ENCODE assay signal across 14 mouse cellular contexts in the genomic region with DNA sequence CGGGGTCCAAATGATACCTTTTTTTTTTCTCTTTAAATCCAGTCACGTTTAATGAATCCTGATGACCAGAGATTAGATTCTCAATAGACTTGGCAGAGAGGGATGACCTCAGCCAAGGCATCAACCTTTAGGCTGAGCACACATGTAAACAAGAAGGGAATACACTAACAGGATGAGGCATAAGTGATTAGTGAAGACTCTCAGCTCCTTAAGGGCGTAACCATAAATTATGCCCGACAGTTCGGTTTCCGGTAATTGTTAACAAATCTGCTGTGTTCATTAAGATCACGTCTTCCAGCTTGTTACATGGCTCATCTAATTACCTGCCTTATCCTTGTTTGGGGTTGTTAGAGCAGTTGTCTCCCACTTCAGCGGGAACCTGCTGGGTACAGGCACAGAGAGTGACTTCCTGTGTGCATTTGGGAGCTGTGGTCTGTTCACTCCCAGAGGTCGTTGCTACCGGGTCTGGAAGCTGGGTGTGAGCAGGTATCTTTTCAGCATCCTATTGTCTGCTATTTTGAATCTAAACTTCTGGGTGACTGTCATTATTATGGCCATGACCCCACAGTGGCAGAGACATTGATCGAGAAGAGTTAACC.
A peak's percentile ranks its signal among the peaks of the same experiment; 100 is the strongest.
DNase-seq lines count a peak whose midpoint lies in the region; ATAC-seq lines count a peak whose summit lies in the region.
"Had no signal": no experiment of that assay in that cellular context is flagged by ENCODE, and none has a peak within 500 bp of the region (broad histone marks: within the 10 kb centered on the region; RNA-seq: fewer than 3 reads in every experiment).

No protein-coding gene starts in this region.

- 64% methylated on average over 11 of the region's 11 CpGs for WGBS in heart, embryonic 12.5 days
- WGBS in heart, embryonic 13.5 days, result 56% methylated on average over 11 of the region's 11 CpGs
- 31% methylated on average over 11 of the region's 11 CpGs for WGBS in kidney, embryonic 16.5 days

- H3K9me3 ChIP-seq in heart, embryonic 12.5 days (replicated peaks), result no peaks in the 10 kb centered on the region
- H3K9me3 ChIP-seq in heart, embryonic 13.5 days, result no peaks in the 10 kb centered on the region
- H3K9me3 ChIP-seq in kidney, embryonic 16.5 days (ENCODE audit: low read length), result no peaks in the 10 kb centered on the region
- H3K9me3 ChIP-seq: forebrain, embryonic 12.5 days had no signal

- H3K27me3 ChIP-seq in heart, embryonic 12.5 days (replicated peaks), result no peaks in the 10 kb centered on the region
- H3K27me3 ChIP-seq in heart, embryonic 13.5 days (replicated peaks), result no peaks in the 10 kb centered on the region
- H3K27me3 ChIP-seq in kidney, embryonic 16.5 days (ENCODE audit: insufficient read depth, low read length), result no peaks in the 10 kb centered on the region
- H3K27me3 ChIP-seq: forebrain, embryonic 12.5 days had no signal

- no peak overlapping the region for H3K9ac ChIP-seq in heart, embryonic 12.5 days
- no peak overlapping the region for H3K9ac ChIP-seq in heart, embryonic 13.5 days
- 0 out of 2 replicates have a peak overlapping the region, but pooled peaks have one; percentile 6 for H3K9ac ChIP-seq in kidney, embryonic 16.5 days (replicated peaks; ENCODE audit: low read length)
- H3K9ac ChIP-seq: forebrain, embryonic 12.5 days had no signal

- H3K4me3 ChIP-seq in heart, embryonic 12.5 days, result no peak overlapping the region
- no peak overlapping the region for H3K4me3 ChIP-seq in heart, embryonic 13.5 days
- H3K4me3 ChIP-seq in kidney, embryonic 16.5 days (ENCODE audit: low read length), result no peak overlapping the region
- H3K4me3 ChIP-seq: forebrain, embryonic 12.5 days had no signal

- H3K36me3 ChIP-seq in heart, embryonic 12.5 days, result no peaks in the 10 kb centered on the region
- no peaks in the 10 kb centered on the region for H3K36me3 ChIP-seq in heart, embryonic 13.5 days
- H3K36me3 ChIP-seq in kidney, embryonic 16.5 days (ENCODE audit: insufficient read depth, low read length), result no peaks in the 10 kb centered on the region
- H3K36me3 ChIP-seq: forebrain, embryonic 12.5 days; G1E had no signal

- H3K27ac ChIP-seq in heart, embryonic 12.5 days (ENCODE audit: poor library complexity, severe bottlenecking), result no peak overlapping the region
- H3K27ac ChIP-seq in heart, embryonic 13.5 days (replicated peaks), result 0 out of 2 replicates have a peak overlapping the region, but pooled peaks have one; percentile 20
- peak overlapping the region; percentile 59 for H3K27ac ChIP-seq in kidney, embryonic 16.5 days (ENCODE audit: low read length)
- H3K27ac ChIP-seq: forebrain, embryonic 12.5 days had no signal

- no peak overlapping the region for H3K4me2 ChIP-seq in heart, embryonic 12.5 days
- H3K4me2 ChIP-seq in heart, embryonic 13.5 days, result no peak overlapping the region
- no peak overlapping the region; the same call in 1 of the 2 replicates for H3K4me2 ChIP-seq in kidney, embryonic 16.5 days (replicated peaks; ENCODE audit: low read depth, low read length)
- H3K4me2 ChIP-seq: forebrain, embryonic 12.5 days; midbrain, embryonic 11.5 days had no signal

- no peaks in the 10 kb centered on the region for H3K4me1 ChIP-seq in heart, embryonic 12.5 days (replicated peaks)
- H3K4me1 ChIP-seq in heart, embryonic 13.5 days, result no peaks in the 10 kb centered on the region
- H3K4me1 ChIP-seq in kidney, embryonic 16.5 days (ENCODE audit: insufficient read depth, low read length), result peaks cover 15% of the 10 kb centered on the region

- ATAC-seq in heart, embryonic 12.5 days (ENCODE audit: insufficient number of reproducible peaks, low FRiP score), result no peak
- ATAC-seq in heart, embryonic 13.5 days (ENCODE audit: extremely low read depth, insufficient number of reproducible peaks, low FRiP score, low TSS enrichment), result no peak
- ATAC-seq in kidney, embryonic 16.5 days (ENCODE audit: low FRiP score, low TSS enrichment), result peak; percentile 59; the same call in 1 of the 2 replicates

- peak; percentile 95 for DNase-seq in heart, adult 11 months
- DNase-seq in lung, postnatal 36 days, result peak; percentile 48
- no peak for DNase-seq in cerebellum, postnatal 36 days
- no peak for DNase-seq in Muller cell, postnatal 12 days (ENCODE audit: inconsistent ontology term)
- no peak for DNase-seq in adrenal gland, postnatal 14 days
- DNase-seq: cerebellum, adult 18-20 months; gastrocnemius, postnatal 14 days; liver had no signal

Comparison
In these comparisons a context has a peak if more than half of its experiments do, and no peak if none do; other contexts are left out.
1. DNase-seq: peak in heart, adult 11 months (single experiment) and lung, postnatal 36 days (single experiment); none in cerebellum, postnatal 36 days (0 of 2), Muller cell, postnatal 12 days (single experiment) and adrenal gland, postnatal 14 days (single experiment).